Mouse (Mus musculus): ENCODE results near the gene Gm43517.

- peak; percentile 41 for TF ChIP-seq CTCF (IDR thresholded peaks at IDR 0.05; ENCODE audit: low read depth)
- TF ChIP-seq EP300 (IDR thresholded peaks at IDR 0.05; ENCODE audit: low read depth): no peak
Observed at GRCm38 (mm10) chr12:49391305-49392040, 6.5 kb downstream of the Gm43517 start.

All from liver, postnatal 0 days (tissue).